Mouse (Mus musculus): ENCODE measurements around the gene Olfr60. TPM values are rescaled to one million over a fixed set of nuclear protein-coding genes. Genes with fewer than 3 reads are reported as not detected.
A peak's percentile ranks its signal among the peaks of the same experiment; 100 is the strongest.

Gene Olfr60
- total RNA-seq (2014; rRNA removed) (not detected in 2 replicates), polyA plus RNA-seq (2015; fragmentation: Nextera tagmentation; extraction: Ambion mirVana) (not detected in 2 replicates)

GRCm38 (mm10) chr7:140361571-140361970 lies at the start of gene Olfr60:
Gene Olfr60, minus strand, starts transcription at chr7:140361671.
- no peak for TF ChIP-seq CTCF (IDR thresholded peaks at IDR 0.05; ENCODE audit: low read depth)

DNA sequence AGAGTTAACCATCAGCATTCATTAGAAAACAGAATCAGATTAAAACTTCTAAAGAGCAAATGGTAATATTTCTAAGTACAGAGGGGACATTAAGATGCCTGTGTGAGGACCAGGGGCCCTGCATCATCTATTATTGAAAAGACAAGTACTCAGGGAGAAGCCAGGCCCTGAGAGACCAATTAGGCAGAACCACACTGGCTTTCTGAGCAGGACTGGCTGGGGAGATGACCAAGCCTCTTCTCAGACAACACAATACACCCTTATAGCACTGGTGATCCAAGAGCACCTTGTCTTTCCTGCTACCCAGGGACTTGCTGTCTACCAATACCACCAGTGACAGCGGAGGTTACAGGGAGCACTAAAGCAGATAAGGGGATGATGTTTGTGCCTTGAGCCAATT lies 41.3 kb upstream of the Olfr60 start, which contains the start of gene Olfr531:
Olfr531 (minus strand) TSS at position 101 of the 400 bp plus-strand sequence.
- no peaks in the 10 kb centered on the region for H3K27me3 ChIP-seq (ENCODE audit: insufficient read depth, low read length)
- DNase-seq (ENCODE audit: low spot score) (no peak), ATAC-seq (no peak)
- H3K4me2 ChIP-seq (ENCODE audit: low read depth, low read length) = no peak within 1 kb of the TSS
- WGBS = 87% methylated on average over 1 of the region's 1 CpGs
- no peak within 1 kb of the TSS for H3K4me3 ChIP-seq (ENCODE audit: low read length)
- no peak for TF ChIP-seq CTCF (IDR thresholded peaks at IDR 0.05; ENCODE audit: low read depth)
- H3K36me3 ChIP-seq (ENCODE audit: insufficient read depth, low read length) = no peaks in the 10 kb centered on the region
- H3K9ac ChIP-seq (replicated peaks; ENCODE audit: low read length) = no peak within 1 kb of the TSS
- H3K4me1 ChIP-seq (ENCODE audit: insufficient read depth, low read length) = no peaks in the 10 kb centered on the region
- no peaks in the 10 kb centered on the region for H3K9me3 ChIP-seq (ENCODE audit: low read length)
- no peak within 1 kb of the TSS for H3K27ac ChIP-seq

More at GRCm38 (mm10) chr7:140361571-140361970, at the start of gene Olfr60:
- H3K9ac ChIP-seq (replicated peaks; ENCODE audit: low read length) = no peak within 1 kb of the TSS
- no peaks in the 10 kb centered on the region for H3K27me3 ChIP-seq (ENCODE audit: insufficient read depth, low read length)
- H3K4me3 ChIP-seq (ENCODE audit: low read length) = no peak within 1 kb of the TSS
- no peak within 1 kb of the TSS for H3K4me2 ChIP-seq (ENCODE audit: low read depth, low read length)
- no peak for ATAC-seq
- H3K9me3 ChIP-seq (ENCODE audit: low read length) = no peaks in the 10 kb centered on the region
- no peaks in the 10 kb centered on the region for H3K4me1 ChIP-seq (ENCODE audit: insufficient read depth, low read length)
- no peaks in the 10 kb centered on the region for H3K36me3 ChIP-seq (ENCODE audit: insufficient read depth, low read length)
- H3K27ac ChIP-seq = no peak within 1 kb of the TSS
- DNase-seq (ENCODE audit: low spot score) = no peak
- WGBS = 68% methylated on average over 3 of the region's 3 CpGs

GRCm38 (mm10) chr7:140376911-140377310 lies 15.4 kb upstream of the Olfr60 start:
- no peaks in the 10 kb centered on the region for H3K4me1 ChIP-seq (ENCODE audit: insufficient read depth, low read length)
- no peak overlapping the region for H3K9ac ChIP-seq (replicated peaks; ENCODE audit: low read length)
- H3K27me3 ChIP-seq (ENCODE audit: insufficient read depth, low read length) = no peaks in the 10 kb centered on the region
- H3K36me3 ChIP-seq (ENCODE audit: insufficient read depth, low read length) = no peaks in the 10 kb centered on the region
- H3K27ac ChIP-seq = no peak overlapping the region
- TF ChIP-seq CTCF (IDR thresholded peaks at IDR 0.05; ENCODE audit: low read depth) = no peak
- H3K4me2 ChIP-seq (ENCODE audit: low read depth, low read length) = no peak overlapping the region
- H3K4me3 ChIP-seq (ENCODE audit: low read length) = no peak overlapping the region
- DNase-seq (ENCODE audit: low spot score) = no peak
- no peak for ATAC-seq
- 94% methylated on average over 2 of the region's 2 CpGs for WGBS
- no peaks in the 10 kb centered on the region for H3K9me3 ChIP-seq (ENCODE audit: low read length)

- H3K9ac ChIP-seq (replicated peaks; ENCODE audit: low read length) = no peak within 1 kb of the TSS
- ATAC-seq (no peak), DNase-seq (ENCODE audit: low spot score) (no peak)
- no peaks in the 10 kb centered on the region for H3K9me3 ChIP-seq (ENCODE audit: low read length)
- no peak for TF ChIP-seq CTCF (IDR thresholded peaks at IDR 0.05; ENCODE audit: low read depth)
- H3K4me2 ChIP-seq (ENCODE audit: low read depth, low read length) = no peak within 1 kb of the TSS
- no peaks in the 10 kb centered on the region for H3K36me3 ChIP-seq (ENCODE audit: insufficient read depth, low read length)
- H3K27me3 ChIP-seq (ENCODE audit: insufficient read depth, low read length) = no peaks in the 10 kb centered on the region
- WGBS = 41% methylated on average over 1 of the region's 1 CpGs
- H3K4me1 ChIP-seq (ENCODE audit: insufficient read depth, low read length) = no peaks in the 10 kb centered on the region
- H3K27ac ChIP-seq = no peak within 1 kb of the TSS
- no peak within 1 kb of the TSS for H3K4me3 ChIP-seq (ENCODE audit: low read length)
Measured at GRCm38 (mm10) chr7:140376231-140376630, 14.8 kb upstream of the Olfr60 start, which contains the start of gene Olfr530. Gene Olfr530, minus strand, starts transcription at chr7:140376331.

GRCm38 (mm10) chr7:140374300-140374699 lies 12.8 kb upstream of the Olfr60 start:
- H3K4me3 ChIP-seq (ENCODE audit: low read length) = no peak overlapping the region
- no peak overlapping the region for H3K27ac ChIP-seq
- 86% methylated on average over 4 of the region's 4 CpGs for WGBS
- H3K27me3 ChIP-seq (ENCODE audit: insufficient read depth, low read length) = no peaks in the 10 kb centered on the region
- no peak overlapping the region for H3K9ac ChIP-seq (replicated peaks; ENCODE audit: low read length)
- no peak for TF ChIP-seq CTCF (IDR thresholded peaks at IDR 0.05; ENCODE audit: low read depth)
- H3K4me2 ChIP-seq (ENCODE audit: low read depth, low read length) = no peak overlapping the region
- DNase-seq (ENCODE audit: low spot score) (no peak), ATAC-seq (no peak)
- no peaks in the 10 kb centered on the region for H3K36me3 ChIP-seq (ENCODE audit: insufficient read depth, low read length)
- no peaks in the 10 kb centered on the region for H3K4me1 ChIP-seq (ENCODE audit: insufficient read depth, low read length)
- no peaks in the 10 kb centered on the region for H3K9me3 ChIP-seq (ENCODE audit: low read length)

GRCm38 (mm10) chr7:140333717-140334116 lies 27.8 kb downstream of the Olfr60 start, which contains the start of gene Olfr527:
Gene Olfr527, plus strand, starts transcription at chr7:140334017.
- H3K4me3 ChIP-seq (ENCODE audit: low read length) = no peak within 1 kb of the TSS
- H3K36me3 ChIP-seq (ENCODE audit: insufficient read depth, low read length) = no peaks in the 10 kb centered on the region
- no peak for DNase-seq (ENCODE audit: low spot score)
- no peak for TF ChIP-seq CTCF (IDR thresholded peaks at IDR 0.05; ENCODE audit: low read depth)
- no peaks in the 10 kb centered on the region for H3K4me1 ChIP-seq (ENCODE audit: insufficient read depth, low read length)
- H3K27me3 ChIP-seq (ENCODE audit: insufficient read depth, low read length) = no peaks in the 10 kb centered on the region
- ATAC-seq = no peak
- H3K27ac ChIP-seq = no peak within 1 kb of the TSS
- H3K9me3 ChIP-seq (ENCODE audit: low read length) = no peaks in the 10 kb centered on the region
- H3K9ac ChIP-seq (replicated peaks; ENCODE audit: low read length) = no peak within 1 kb of the TSS
- 77% methylated on average over 2 of the region's 2 CpGs for WGBS
- no peak within 1 kb of the TSS for H3K4me2 ChIP-seq (ENCODE audit: low read depth, low read length)

GRCm38 (mm10) chr7:140329766-140330304 lies 31.6 kb downstream of the Olfr60 start:
- no peak for ATAC-seq
- Histone ChIP-seq H3K4me3 (ENCODE audit: low read length) (no peak overlapping the region), H3K36me3 (ENCODE audit: insufficient read depth, low read length) (no peaks in the 10 kb centered on the region), H3K9me3 (ENCODE audit: low read length) (no peaks in the 10 kb centered on the region), H3K4me2 (ENCODE audit: low read depth, low read length) (no peak overlapping the region), H3K9ac (replicated peaks; ENCODE audit: low read length) (no peak overlapping the region), H3K4me1 (ENCODE audit: insufficient read depth, low read length) (no peaks in the 10 kb centered on the region), H3K27ac (no peak overlapping the region), H3K27me3 (ENCODE audit: insufficient read depth, low read length) (no peaks in the 10 kb centered on the region)
- peak; percentile 4 for DNase-seq (ENCODE audit: low spot score)
- no peak for TF ChIP-seq CTCF (IDR thresholded peaks at IDR 0.05; ENCODE audit: low read depth)
- 35% methylated on average over 1 of the region's 1 CpGs for WGBS
